Mouse (Mus musculus) CD8-positive naive resting alpha-beta T cell, adult 57 days (primary cell): ENCODE measurements around the gene Tmem109. TPM values are rescaled to one million over a fixed set of nuclear protein-coding genes. Genes with fewer than 3 reads are reported as not detected.

Experiments used
- total RNA-seq: library from RNA; stranded (reverse); gene quantifications from one replicate; pipeline ENCODE4 v1.2.4, GENCODE M21; 2023

The Tmem109 gene
- total RNA-seq: 24.1 TPM

GRCm38 (mm10) chr19:10881426-10882154 lies at the start of gene Tmem109:
Tmem109 (minus strand) TSS chr19:10882001.

GRCm38 (mm10) chr19:10920532-10920931 lies 38.7 kb upstream of the Tmem109 start, which contains the start of gene Zp1:
Zp1 (minus strand) TSS chr19:10920632.

GRCm38 (mm10) chr19:10895016-10895528 lies 13.3 kb upstream of the Tmem109 start, which contains the start of gene Prpf19:
Prpf19 (plus strand) TSS chr19:10895231.

GRCm38 (mm10) chr19:10869886-10870527 lies 11.8 kb downstream of the Tmem109 start, which contains the start of gene Tmem132a:
Tmem132a (minus strand) TSS chr19:10869940.

GRCm38 (mm10) chr19:10839010-10839892 lies 42.5 kb downstream of the Tmem109 start, which contains the start of gene Slc15a3:
Slc15a3 (plus strand) TSS chr19:10839727.

GRCm38 (mm10) chr19:10829436-10830175 lies 52.2 kb downstream of the Tmem109 start, which contains the start of gene Cd6:
Cd6 (minus strand) TSS chr19:10830058.

Other genes starting within 250 kb of the Tmem109 start
- gene Vwce, start 247.8 kb downstream of the Tmem109 start, total RNA-seq: 7.6 TPM
- not detected for gene Pga5, start 203.9 kb downstream of the Tmem109 start, total RNA-seq
- 18.1 TPM for gene Vps37c, start 193.3 kb downstream of the Tmem109 start, total RNA-seq
- gene Cd5, start 143.0 kb downstream of the Tmem109 start, total RNA-seq: 143 TPM
- 177 TPM for gene Cd6, start 51.9 kb downstream of the Tmem109 start, total RNA-seq
- gene Slc15a3, start 42.3 kb downstream of the Tmem109 start, total RNA-seq: 4.6 TPM
- gene Tmem132a, start 12.1 kb downstream of the Tmem109 start, total RNA-seq: 0.12 TPM
- 92.4 TPM for gene Prpf19, start 13.2 kb upstream of the Tmem109 start, total RNA-seq
- gene Zp1, start 38.6 kb upstream of the Tmem109 start, total RNA-seq: not detected
- not detected for gene Ptgdr2, start 55.2 kb upstream of the Tmem109 start, total RNA-seq
- 29.4 TPM for gene Ccdc86, start 67.3 kb upstream of the Tmem109 start, total RNA-seq
- gene Ms4a10, start 92.7 kb upstream of the Tmem109 start, total RNA-seq: not detected
- not detected for gene Ms4a15, start 111.2 kb upstream of the Tmem109 start, total RNA-seq
- not detected for gene Ms4a18, start 136.0 kb upstream of the Tmem109 start, total RNA-seq
- gene Ms4a8a, start 199.1 kb upstream of the Tmem109 start, total RNA-seq: not detected
- gene 1700017D01Rik, start 248.9 kb upstream of the Tmem109 start, total RNA-seq: not detected